Mouse (Mus musculus): ENCODE measurements at regions not wholly inside any gene's neighbourhood (a gene's known extent, or its start where the extent isn't known, plus 50 kb on each side); places are given as distances from the start of the nearest gene placed in this dataset.
"Not testable (repeated sequence)": the region's sequence is repeated elsewhere in the genome, so short reads cannot be mapped to it uniquely, and the experiment has no call there.

DNA sequence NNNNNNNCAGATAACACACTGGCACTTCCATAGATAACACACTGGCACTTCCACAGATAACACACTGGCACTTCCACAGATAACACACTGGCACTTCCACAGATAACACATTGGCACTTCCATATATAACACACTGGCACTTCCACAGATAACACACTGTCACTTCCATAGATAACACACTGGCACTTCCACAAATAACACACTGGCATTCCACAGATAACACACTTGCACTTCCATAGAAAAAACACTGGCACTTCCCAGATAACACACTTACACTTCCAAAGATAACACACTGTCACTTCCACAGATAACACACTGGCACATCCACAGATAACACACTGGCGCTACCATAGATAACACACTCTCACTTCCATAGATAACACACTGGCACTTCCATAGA lies 105.7 kb upstream of the Afdn start:
- H3K9ac ChIP-seq; H3K4me3 ChIP-seq (replicated peaks); H3K27ac ChIP-seq; H3K9me3 ChIP-seq; H3K27me3 ChIP-seq; H3K36me3 ChIP-seq (replicated peaks); H3K4me2 ChIP-seq; ATAC-seq (ENCODE audit: low FRiP score): not testable (repeated sequence)
- H3K4me1 ChIP-seq, result peaks cover 39% of the 10 kb centered on the region
- 63% methylated on average over 1 of the region's 1 CpGs for whole genome bisulfite sequencing

DNA sequence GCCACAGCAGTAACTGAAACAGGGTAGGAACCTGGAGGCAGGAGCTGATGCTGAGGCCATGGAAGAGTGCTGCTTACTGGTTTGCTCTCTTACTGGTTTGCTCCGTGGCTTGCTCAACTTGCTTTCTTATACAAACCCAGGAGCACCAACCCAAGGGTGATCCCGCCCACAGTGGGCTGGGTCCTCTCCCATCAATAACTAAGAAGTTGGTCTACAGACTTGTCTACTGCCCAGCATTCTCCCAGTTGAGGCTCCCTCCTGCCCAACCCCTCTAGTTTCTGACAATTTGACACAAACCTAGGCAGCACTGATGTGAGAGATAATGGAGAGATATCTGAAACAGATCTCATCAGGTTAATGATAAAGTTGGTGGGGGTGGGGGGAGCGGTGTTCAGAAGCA lies 104.3 kb upstream of the Afdn start:
- WGBS, result 20% methylated on average over 3 of the region's 3 CpGs
- peak; percentile 3; the same call in 1 of the 2 replicates for ATAC-seq (ENCODE audit: low FRiP score)
- Histone ChIP-seq H3K27ac (peak overlapping the region; percentile 87), H3K36me3 (replicated peaks) (no peaks in the 10 kb centered on the region), H3K9me3 (no peaks in the 10 kb centered on the region), H3K9ac (no peak overlapping the region), H3K4me2 (peak overlapping the region; percentile 43), H3K27me3 (no peaks in the 10 kb centered on the region), H3K4me1 (peaks cover 45% of the 10 kb centered on the region), H3K4me3 (replicated peaks) (no peak overlapping the region)

DNA sequence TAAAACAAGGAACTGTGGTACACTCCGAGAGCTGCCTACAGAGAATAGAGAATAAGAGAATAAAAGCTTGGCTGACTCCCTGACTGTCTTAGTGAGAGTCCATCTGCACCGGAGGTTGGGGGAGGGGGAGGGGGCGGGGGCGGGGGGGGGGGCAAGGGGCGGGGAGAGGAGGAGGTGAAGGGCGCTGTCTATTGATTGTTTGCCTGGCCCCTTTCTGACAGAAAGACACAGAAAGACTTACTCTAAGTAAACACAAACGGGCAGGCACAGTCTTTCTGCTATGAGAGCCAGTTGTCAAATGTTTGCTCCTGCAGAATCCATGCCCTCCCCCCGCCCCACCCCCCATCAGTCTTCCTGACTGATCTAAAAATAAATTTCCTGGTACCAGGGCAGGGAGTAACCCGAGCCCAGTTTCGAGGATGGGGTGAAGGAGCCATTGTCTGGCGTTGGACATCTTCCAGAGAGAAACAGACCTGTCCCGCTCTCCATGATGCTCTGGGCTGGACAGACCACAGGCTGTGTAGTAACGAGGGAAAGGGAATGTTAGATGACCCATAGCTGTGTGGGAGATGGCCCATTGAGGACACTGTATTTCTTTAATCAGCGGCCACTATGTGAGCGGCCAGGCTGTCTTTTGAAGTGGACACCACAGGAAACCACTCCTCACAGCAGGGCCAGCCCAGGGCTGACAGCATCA lies 103.7 kb upstream of the Afdn start:
- no peak overlapping the region for H3K4me3 ChIP-seq (replicated peaks)
- peak overlapping the region; percentile 36; the same call in 1 of the 2 replicates for H3K9ac ChIP-seq

DNA sequence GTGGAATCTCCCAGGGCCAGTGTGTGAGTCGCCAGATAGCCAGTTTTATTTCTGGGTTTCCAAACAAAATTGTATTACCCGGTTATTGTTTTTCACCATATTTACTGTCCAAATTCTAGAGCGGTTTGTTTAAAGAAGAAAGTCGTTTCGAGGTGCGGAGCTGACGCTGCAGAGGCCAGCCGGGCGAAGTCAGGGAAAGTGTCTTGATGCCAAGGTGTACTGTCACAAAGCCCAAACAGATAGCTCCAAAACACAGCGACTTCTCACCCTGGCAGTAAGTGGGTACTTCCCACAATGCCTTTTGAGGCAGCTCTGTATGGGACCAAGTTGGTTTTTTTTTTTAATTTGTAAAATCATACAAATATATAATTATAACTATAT lies 103.2 kb upstream of the Afdn start:
- H3K4me2 ChIP-seq, result peak overlapping the region; percentile 43
- H3K36me3 ChIP-seq (replicated peaks), result no peaks in the 10 kb centered on the region
- peak overlapping the region; percentile 87 for H3K27ac ChIP-seq
- ATAC-seq (ENCODE audit: low FRiP score), result no peak
- WGBS, result 21% methylated on average over 10 of the region's 10 CpGs
- no peaks in the 10 kb centered on the region for H3K9me3 ChIP-seq
- peak overlapping the region; percentile 36; the same call in 1 of the 2 replicates for H3K9ac ChIP-seq
- peaks cover 45% of the 10 kb centered on the region for H3K4me1 ChIP-seq
- no peak overlapping the region for H3K4me3 ChIP-seq (replicated peaks)
- H3K27me3 ChIP-seq, result no peaks in the 10 kb centered on the region

More for the DNA sequence above, 103.7 kb upstream of the Afdn start:
- H3K36me3 ChIP-seq (replicated peaks), result no peaks in the 10 kb centered on the region
- H3K9me3 ChIP-seq, result no peaks in the 10 kb centered on the region
- peaks cover 45% of the 10 kb centered on the region for H3K4me1 ChIP-seq
- WGBS, result under 1% methylated on average over 11 of the region's 15 CpGs
- H3K27me3 ChIP-seq, result no peaks in the 10 kb centered on the region
- peak overlapping the region; percentile 43 for H3K4me2 ChIP-seq
- ATAC-seq (ENCODE audit: low FRiP score), result peak; percentile 62
- H3K27ac ChIP-seq, result peak overlapping the region; percentile 87

DNA sequence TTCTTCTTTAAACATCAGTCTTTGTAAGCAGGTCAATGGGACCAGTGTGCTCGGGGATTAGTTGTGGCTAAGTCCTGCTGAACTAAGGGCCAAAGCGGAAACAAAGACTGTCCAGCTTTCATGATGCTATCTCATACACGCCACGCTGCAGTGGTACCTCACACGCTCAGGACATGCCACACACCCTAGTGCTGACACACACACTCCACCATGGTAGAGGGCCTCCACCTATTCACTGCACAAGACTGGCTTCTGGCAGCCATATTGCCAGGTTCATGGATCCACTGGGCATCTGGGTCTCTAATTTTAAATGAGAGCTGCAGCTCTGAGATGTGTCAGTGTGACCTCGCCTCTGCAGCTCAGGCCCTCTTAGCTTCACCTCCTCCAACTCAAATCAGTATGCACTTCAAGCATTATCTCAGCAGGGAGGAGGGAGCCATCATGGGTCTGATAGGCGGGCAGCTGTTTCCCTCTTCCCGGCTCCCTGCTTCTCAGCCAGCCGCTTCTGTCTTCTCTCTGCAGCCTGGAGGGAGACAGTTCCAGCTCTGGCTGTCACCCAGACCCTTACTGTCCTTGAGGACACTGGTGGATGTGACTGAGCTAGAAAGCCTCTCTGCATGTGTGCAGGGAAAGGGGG lies 102.6 kb upstream of the Afdn start:
- Histone ChIP-seq H3K36me3 (replicated peaks) (no peaks in the 10 kb centered on the region), H3K27ac (peak overlapping the region; percentile 92), H3K4me1 (peaks cover 45% of the 10 kb centered on the region), H3K9ac (no peak overlapping the region), H3K4me3 (replicated peaks) (no peak overlapping the region), H3K27me3 (no peaks in the 10 kb centered on the region), H3K4me2 (no peak overlapping the region), H3K9me3 (no peaks in the 10 kb centered on the region)
- WGBS, result 18% methylated on average over 9 of the region's 9 CpGs
- ATAC-seq (ENCODE audit: low FRiP score), result peak; percentile 63

DNA sequence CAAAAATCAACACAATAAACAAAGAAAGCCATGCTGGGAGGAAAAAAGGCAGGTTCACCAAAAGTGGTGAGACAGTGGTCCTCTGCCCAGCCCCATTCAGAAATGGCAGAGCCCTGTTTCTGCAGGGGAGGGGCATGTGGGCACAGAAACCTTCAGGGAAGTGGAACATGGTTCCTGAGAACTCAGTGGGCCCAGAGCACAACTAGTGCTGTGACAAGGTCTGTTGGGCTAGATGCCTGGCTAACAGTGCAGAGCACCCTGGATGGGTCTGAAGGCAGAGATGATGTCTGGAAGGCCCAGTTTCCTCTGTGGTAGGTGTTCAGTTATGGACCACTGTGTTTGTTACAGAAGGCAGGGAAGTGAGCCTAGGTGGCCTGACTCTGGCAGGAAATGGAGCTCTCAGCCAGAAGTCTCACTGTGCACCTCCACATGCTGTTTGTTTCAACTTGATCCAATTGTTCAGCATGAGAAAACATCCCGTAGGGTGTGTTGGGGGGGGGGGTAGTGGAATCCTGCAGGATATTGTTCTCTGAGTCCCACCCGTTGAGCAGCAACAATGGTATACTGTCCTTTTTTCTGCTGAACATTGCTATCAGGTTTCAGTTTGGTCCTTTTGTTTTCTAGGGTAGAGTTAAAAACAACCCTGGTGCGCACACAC lies 101.9 kb upstream of the Afdn start:
- Histone ChIP-seq H3K27me3 (no peaks in the 10 kb centered on the region), H3K4me3 (replicated peaks) (no peak overlapping the region), H3K9me3 (no peaks in the 10 kb centered on the region), H3K36me3 (replicated peaks) (no peaks in the 10 kb centered on the region), H3K27ac (peak overlapping the region; percentile 92), H3K9ac (no peak overlapping the region), H3K4me2 (0 out of 2 replicates have a peak overlapping the region, but pooled peaks have one; percentile 4), H3K4me1 (peaks cover 45% of the 10 kb centered on the region)
- ATAC-seq (ENCODE audit: low FRiP score), result peak; percentile 18
- 13% methylated on average over 3 of the region's 3 CpGs for WGBS

DNA sequence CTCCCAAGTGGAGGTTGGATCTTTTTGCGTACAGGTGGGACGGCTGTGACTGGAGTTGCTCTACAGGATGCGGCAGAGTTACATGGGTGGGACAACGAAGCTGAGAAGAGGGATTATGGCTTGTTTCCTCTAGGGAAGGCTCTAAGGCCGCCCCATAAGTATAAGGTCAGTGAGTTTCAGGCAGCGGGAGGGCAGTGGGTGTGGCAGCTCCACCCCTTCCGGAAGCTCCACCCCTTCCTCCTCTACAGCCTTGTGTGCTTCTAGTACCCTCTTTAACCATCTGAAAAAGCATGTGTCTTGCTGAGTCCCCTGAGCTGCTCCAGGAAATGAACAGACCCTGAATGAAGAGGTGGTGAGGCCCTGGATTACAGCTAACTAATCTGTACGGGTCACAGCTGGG lies 101.2 kb upstream of the Afdn start:
- Histone ChIP-seq H3K27ac (peak overlapping the region; percentile 92), H3K9me3 (no peaks in the 10 kb centered on the region), H3K4me2 (peak overlapping the region; percentile 5; the same call in 1 of the 2 replicates), H3K36me3 (replicated peaks) (no peaks in the 10 kb centered on the region), H3K9ac (no peak overlapping the region), H3K27me3 (no peaks in the 10 kb centered on the region), H3K4me1 (peaks cover 45% of the 10 kb centered on the region), H3K4me3 (replicated peaks) (no peak overlapping the region)
- WGBS, result 9% methylated on average over 8 of the region's 8 CpGs
- peak; percentile 12; the same call in 1 of the 2 replicates for ATAC-seq (ENCODE audit: low FRiP score)

DNA sequence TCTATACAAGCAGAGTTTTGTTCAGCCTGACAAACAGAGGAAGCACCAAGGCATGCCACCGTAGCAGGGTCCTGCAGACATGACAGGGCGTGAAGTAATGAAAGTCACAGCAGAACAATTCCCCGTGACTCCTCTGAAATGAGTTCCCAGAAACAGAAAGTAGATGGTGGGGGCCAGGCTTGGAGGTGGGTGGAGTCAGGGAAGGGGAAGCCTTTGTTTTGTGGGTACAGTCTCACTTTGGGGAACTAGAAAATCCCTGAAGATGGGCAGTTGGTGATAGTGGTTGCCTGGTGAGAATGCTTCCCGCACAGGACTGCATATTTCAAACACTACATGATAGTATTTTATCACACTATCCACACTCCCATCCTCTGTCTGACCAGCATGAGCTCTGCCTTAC lies 100.4 kb upstream of the Afdn start:
- Histone ChIP-seq H3K4me1 (peaks cover 45% of the 10 kb centered on the region), H3K36me3 (replicated peaks) (no peaks in the 10 kb centered on the region), H3K4me2 (no peak overlapping the region), H3K27ac (peak overlapping the region; percentile 92; the same call in 1 of the 2 replicates), H3K4me3 (replicated peaks) (no peak overlapping the region), H3K27me3 (no peaks in the 10 kb centered on the region), H3K9ac (no peak overlapping the region), H3K9me3 (no peaks in the 10 kb centered on the region)
- WGBS, result 74% methylated on average over 4 of the region's 4 CpGs
- no peak for ATAC-seq (ENCODE audit: low FRiP score)

DNA sequence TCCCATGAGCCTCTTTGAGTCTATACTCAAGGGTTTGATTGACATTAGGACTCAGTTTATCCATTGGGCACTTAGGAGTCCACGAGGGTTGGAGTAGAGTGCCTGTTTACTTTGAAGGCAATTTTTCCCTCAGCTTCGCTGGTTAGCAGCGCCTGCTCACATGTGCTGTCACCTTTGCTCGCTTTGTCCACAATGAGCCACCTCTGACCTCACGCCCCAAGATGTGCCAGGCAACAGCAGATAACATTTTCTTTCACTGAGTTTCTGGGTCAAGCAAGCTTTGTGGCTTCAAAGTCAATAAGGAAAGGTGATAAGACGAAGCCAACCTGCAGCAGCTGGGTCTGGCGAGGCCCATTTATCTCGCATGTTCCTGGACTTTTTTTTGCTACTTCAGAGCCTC lies 99.3 kb upstream of the Afdn start:
- H3K4me2 ChIP-seq, result no peak overlapping the region
- no peaks in the 10 kb centered on the region for H3K9me3 ChIP-seq
- no peak overlapping the region for H3K27ac ChIP-seq
- ATAC-seq (ENCODE audit: low FRiP score), result no peak
- H3K4me1 ChIP-seq, result peaks cover 47% of the 10 kb centered on the region
- 91% methylated on average over 8 of the region's 8 CpGs for WGBS
- H3K4me3 ChIP-seq (replicated peaks), result no peak overlapping the region
- H3K9ac ChIP-seq, result no peak overlapping the region
- no peaks in the 10 kb centered on the region for H3K27me3 ChIP-seq
- no peaks in the 10 kb centered on the region for H3K36me3 ChIP-seq (replicated peaks)

DNA sequence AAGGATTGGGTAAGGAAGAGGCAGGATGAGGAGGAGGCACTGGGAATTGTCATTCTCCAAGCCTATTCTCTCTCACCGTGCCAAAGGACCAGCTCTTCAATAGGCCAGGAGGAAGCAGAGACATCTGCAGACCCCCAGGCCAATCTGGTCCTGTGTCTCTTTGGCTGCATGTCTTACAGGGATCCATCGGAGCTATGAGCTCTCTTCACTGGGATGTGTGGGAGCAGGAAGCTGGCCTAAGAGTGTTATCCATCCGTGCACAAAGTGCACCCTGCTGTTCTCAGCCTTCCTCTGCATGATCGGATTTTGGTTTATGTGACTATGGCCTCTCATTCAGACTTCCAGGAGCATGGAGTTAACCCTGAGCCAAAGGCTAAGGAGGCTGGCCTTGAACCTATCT lies 98.2 kb upstream of the Afdn start:
- no peak overlapping the region for H3K4me2 ChIP-seq
- peaks cover 47% of the 10 kb centered on the region for H3K4me1 ChIP-seq
- H3K4me3 ChIP-seq (replicated peaks), result no peak overlapping the region
- WGBS, result 62% methylated on average over 4 of the region's 4 CpGs
- no peak overlapping the region for H3K27ac ChIP-seq
- H3K36me3 ChIP-seq (replicated peaks), result no peaks in the 10 kb centered on the region
- no peaks in the 10 kb centered on the region for H3K9me3 ChIP-seq
- H3K9ac ChIP-seq, result no peak overlapping the region
- no peak for ATAC-seq (ENCODE audit: low FRiP score)
- no peaks in the 10 kb centered on the region for H3K27me3 ChIP-seq
